ENCODE assay signal across 12 mouse cellular contexts in the genomic region with DNA sequence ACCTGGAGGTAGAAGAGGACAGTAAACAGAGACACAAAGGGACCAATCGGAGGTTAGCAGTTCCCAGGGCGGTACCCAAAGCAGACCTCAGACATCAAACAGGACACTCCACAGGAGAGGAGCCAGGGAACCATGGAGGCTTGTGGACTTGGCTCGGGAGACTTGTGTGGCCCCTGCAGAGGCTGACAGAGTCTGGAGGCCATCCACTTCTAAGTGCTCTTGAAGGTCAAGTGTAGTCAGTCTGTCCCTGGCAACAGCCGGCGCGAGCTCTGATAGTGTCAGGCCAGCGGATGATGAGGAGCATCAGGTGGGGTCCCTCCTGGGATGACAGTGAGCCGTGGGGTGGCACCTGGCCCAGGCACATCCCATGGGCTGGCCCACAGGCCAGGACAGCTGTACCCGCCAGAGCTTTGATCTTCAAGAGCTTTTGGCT. TPM values are rescaled to one million over a fixed set of nuclear protein-coding genes. Genes with fewer than 3 reads are reported as not detected.
DNase-seq lines count a peak whose midpoint lies in the region.
"Had no signal": no experiment of that assay in that cellular context is flagged by ENCODE, and none has a peak within 500 bp of the region (broad histone marks: within the 10 kb centered on the region; RNA-seq: fewer than 3 reads in every experiment).

No protein-coding gene starts in this region.

- intact Hi-C loops in heart, postnatal 25 days (cut with DNase I) = loop anchor here (5.0 kb wide), 1 partner anchor 65 kb away; no protein-coding TSS in a partner anchor
- intact Hi-C loops in left cerebral cortex, postnatal 25 days (cut with DNase I) = no loop called here

- peak; percentile 14 for DNase-seq in ovary, postnatal 36 days (ENCODE audit: low spot score)
- DNase-seq in ovary, postnatal 14 days (ENCODE audit: low spot score) = no peak
- DNase-seq in heart, adult 11 months = peak; percentile 98
- peak; percentile 23 for DNase-seq in heart, postnatal 25 days (ENCODE audit: low spot score)
- no peak for DNase-seq in left cerebral cortex, postnatal 25 days (ENCODE audit: low spot score in 2 of 2)
- DNase-seq in cerebellum, adult 11 months = no peak
- no peak for DNase-seq in kidney, adult 8-10 months
- DNase-seq: kidney, adult 11 months; layer of hippocampus, postnatal 36 days; lung, postnatal 10 days; spleen, adult 18-20 months; thymus, postnatal 25 days had no signal

RNA-seq across cellular contexts. Expression of a gene that starts 40.0 kb away (rescaled TPM):
- total RNA-seq in heart, postnatal 25 days (2021) = 1 to 10 TPM; 2.1 to 2.2 TPM
- total RNA-seq in left cerebral cortex, postnatal 25 days (2021) = 10 to 100 TPM in 1 of 2 experiments, 1 to 10 TPM in 1; 9.7 to 11.8 TPM

Comparison
In these comparisons a context has a peak if more than half of its experiments do, and no peak if none do; other contexts are left out.
1. DNase-seq: peak in ovary, postnatal 36 days (single experiment), heart, adult 11 months (single experiment) and heart, postnatal 25 days (single experiment); none in ovary, postnatal 14 days (single experiment), left cerebral cortex, postnatal 25 days (0 of 2), cerebellum, adult 11 months (single experiment) and kidney, adult 8-10 months (0 of 2).